Mouse (Mus musculus): ENCODE results near the gene Enam.

DNA sequence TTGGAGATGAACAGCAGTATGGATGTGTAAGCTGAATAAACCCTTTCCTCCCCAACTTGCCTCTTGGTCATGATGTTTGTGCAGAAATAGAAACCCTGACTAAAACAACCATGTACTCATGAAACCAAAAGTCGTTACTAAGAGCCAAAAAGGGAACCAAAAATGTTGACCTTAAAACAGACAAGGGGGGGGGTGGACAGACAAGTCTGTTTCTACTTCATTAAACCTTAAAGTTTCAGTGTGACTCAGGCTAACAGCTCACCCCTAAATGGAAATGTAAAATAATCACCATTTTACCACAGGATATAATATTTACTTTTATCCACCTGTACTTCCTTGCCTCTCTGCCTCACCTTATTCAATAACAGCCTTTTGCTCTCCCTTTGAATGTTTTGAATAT lies 20.8 kb downstream of the Enam start:
- no peak for TF ChIP-seq TAL1 (IDR thresholded peaks at IDR 0.05; ENCODE audit: low read length)
- TF ChIP-seq GATA1 (IDR thresholded peaks at IDR 0.05; ENCODE audit: low read length) = no peak
